In genomic region chr1:184999780-185000599, GRCm38 (mm10) we compare ENCODE assay signal across 8 mouse cellular contexts. TPM values are rescaled to one million over a fixed set of nuclear protein-coding genes. Genes with fewer than 3 reads are reported as not detected.
DNase-seq lines count a peak whose midpoint lies in the region; ATAC-seq and TF ChIP-seq lines count a peak whose summit lies in the region.

No protein-coding gene starts in this region.

- peak overlapping the region; percentile 83 for H3K4me3 ChIP-seq in cerebellum, adult 2 months (replicated peaks; ENCODE audit: insufficient read depth, low read depth, low read length)
- H3K4me3 ChIP-seq in forebrain, postnatal 0 days (ENCODE audit: low read depth, low read length), result peak overlapping the region; percentile 81
- H3K4me3 ChIP-seq in hindbrain, embryonic 13.5 days, result peak overlapping the region; percentile 96
- peak overlapping the region; percentile 81 for H3K4me3 ChIP-seq in midbrain, embryonic 13.5 days (replicated peaks)
- peak overlapping the region; percentile 83 for H3K4me3 ChIP-seq in stomach, embryonic 16.5 days (replicated peaks; ENCODE audit: low read length)

- ATAC-seq in forebrain, postnatal 0 days, result peak; percentile 84
- peak; percentile 70 for ATAC-seq in hindbrain, embryonic 13.5 days (ENCODE audit: low FRiP score)
- ATAC-seq in midbrain, embryonic 13.5 days, result peak; percentile 73
- peak; percentile 70; the same call in 1 of the 2 replicates for ATAC-seq in stomach, embryonic 16.5 days (ENCODE audit: insufficient read depth, low FRiP score)

- H3K9me3 ChIP-seq in forebrain, postnatal 0 days (ENCODE audit: low read length), result no peaks in the 10 kb centered on the region
- H3K9me3 ChIP-seq in hindbrain, embryonic 13.5 days, result no peaks in the 10 kb centered on the region
- no peaks in the 10 kb centered on the region for H3K9me3 ChIP-seq in midbrain, embryonic 13.5 days
- H3K9me3 ChIP-seq in stomach, embryonic 16.5 days (replicated peaks; ENCODE audit: control insufficient read depth, low read length), result no peaks in the 10 kb centered on the region

- H3K27ac ChIP-seq in cerebellum, adult 2 months (ENCODE audit: insufficient read depth, low read length), result peak overlapping the region; percentile 0; the same call in 1 of the 2 replicates
- peak overlapping the region; percentile 95 for H3K27ac ChIP-seq in forebrain, postnatal 0 days (ENCODE audit: low read depth, low read length)
- peak overlapping the region; percentile 95 for H3K27ac ChIP-seq in hindbrain, embryonic 13.5 days
- H3K27ac ChIP-seq in midbrain, embryonic 13.5 days, result peak overlapping the region; percentile 94
- peak overlapping the region; percentile 26; the same call in 1 of the 2 replicates for H3K27ac ChIP-seq in stomach, embryonic 16.5 days (ENCODE audit: low read length)

- intact Hi-C loops in left cerebral cortex, postnatal 14 days (cut with DNase I), result loop anchor here (5.0 kb wide), 2 partner anchors 93 to 187 kb away; no protein-coding TSS in a partner anchor

- 16% methylated on average over 65 of the region's 65 CpGs for WGBS in cerebellum, adult 2 months
- 3% methylated on average over 53 of the region's 65 CpGs for WGBS in forebrain, postnatal 0 days
- WGBS in hindbrain, embryonic 13.5 days, result 1% methylated on average over 23 of the region's 65 CpGs
- under 1% methylated on average over 33 of the region's 65 CpGs for WGBS in midbrain, embryonic 13.5 days
- WGBS in stomach, embryonic 16.5 days, result 2% methylated on average over 56 of the region's 65 CpGs

- peak overlapping the region; percentile 74 for H3K4me2 ChIP-seq in forebrain, postnatal 0 days (ENCODE audit: low read depth)
- H3K4me2 ChIP-seq in hindbrain, embryonic 13.5 days, result peak overlapping the region; percentile 61
- H3K4me2 ChIP-seq in midbrain, embryonic 13.5 days (replicated peaks), result peak overlapping the region; percentile 79
- peak overlapping the region; percentile 83 for H3K4me2 ChIP-seq in stomach, embryonic 16.5 days (ENCODE audit: low read depth, low read length)

- H3K36me3 ChIP-seq in forebrain, postnatal 0 days (ENCODE audit: insufficient read depth), result no peaks in the 10 kb centered on the region
- no peaks in the 10 kb centered on the region for H3K36me3 ChIP-seq in hindbrain, embryonic 13.5 days
- H3K36me3 ChIP-seq in midbrain, embryonic 13.5 days, result no peaks in the 10 kb centered on the region
- H3K36me3 ChIP-seq in stomach, embryonic 16.5 days (ENCODE audit: control insufficient read depth, insufficient read depth, low read length), result no peaks in the 10 kb centered on the region

- peaks cover 3% of the 10 kb centered on the region; the same call in 1 of the 2 replicates for H3K4me1 ChIP-seq in cerebellum, adult 2 months (ENCODE audit: control insufficient read depth, insufficient read depth, low read length)
- peaks cover 10% of the 10 kb centered on the region for H3K4me1 ChIP-seq in forebrain, postnatal 0 days (ENCODE audit: insufficient read depth)
- peaks cover 32% of the 10 kb centered on the region for H3K4me1 ChIP-seq in hindbrain, embryonic 13.5 days (replicated peaks)
- H3K4me1 ChIP-seq in midbrain, embryonic 13.5 days (replicated peaks), result peaks cover 32% of the 10 kb centered on the region
- peaks cover 7% of the 10 kb centered on the region for H3K4me1 ChIP-seq in stomach, embryonic 16.5 days (ENCODE audit: control insufficient read depth, insufficient read depth, low read length)

- peak overlapping the region; percentile 92 for H3K9ac ChIP-seq in forebrain, postnatal 0 days
- peak overlapping the region; percentile 99 for H3K9ac ChIP-seq in hindbrain, embryonic 13.5 days
- H3K9ac ChIP-seq in midbrain, embryonic 13.5 days (replicated peaks), result peak overlapping the region; percentile 97
- peak overlapping the region; percentile 93 for H3K9ac ChIP-seq in stomach, embryonic 16.5 days (ENCODE audit: low read length)

- TF ChIP-seq POLR2A in cerebellum, adult 2 months (IDR thresholded peaks at IDR 0.05; ENCODE audit: borderline replicate concordance, insufficient read depth, low read length), result peak; percentile 34; the same call in 1 of the 2 replicates

- TF ChIP-seq CTCF in cerebellum, adult 2 months (IDR thresholded peaks at IDR 0.05; ENCODE audit: borderline replicate concordance, insufficient read depth, low read depth, low read length), result no peak
- no peak for TF ChIP-seq CTCF in forebrain, postnatal 0 days (IDR thresholded peaks at IDR 0.05; ENCODE audit: low read depth)

- no peaks in the 10 kb centered on the region for H3K27me3 ChIP-seq in cerebellum, adult 2 months (ENCODE audit: control insufficient read depth, insufficient read depth, low read length)
- H3K27me3 ChIP-seq in forebrain, postnatal 0 days (ENCODE audit: insufficient read depth, low read length), result no peaks in the 10 kb centered on the region
- H3K27me3 ChIP-seq in hindbrain, embryonic 13.5 days, result no peaks in the 10 kb centered on the region
- H3K27me3 ChIP-seq in midbrain, embryonic 13.5 days, result no peaks in the 10 kb centered on the region
- H3K27me3 ChIP-seq in stomach, embryonic 16.5 days (ENCODE audit: control insufficient read depth, insufficient read depth, low read length), result no peaks in the 10 kb centered on the region

- DNase-seq in ZHBTc4 (ENCODE audit: low read depth, low spot score), result peak; percentile 64
- peak; percentile 72 to 74 for DNase-seq in cerebellum, adult 2 months
- peak; percentile 83 for DNase-seq in forebrain, postnatal 0 days
- DNase-seq in left cerebral cortex, postnatal 14 days (ENCODE audit: low spot score in 2 of 2), result peak; percentile 54 to 77
- DNase-seq in thymus, postnatal 0 days (ENCODE audit: low spot score), result no peak

RNA-seq across cellular contexts. Expression of gene Mark1, which starts 0.6 kb away (rescaled TPM):
- polyA plus RNA-seq in cerebellum, adult 2 months (2012; rRNA removed), result 31.0 and 32.2 TPM in 2 replicates
- 72.6 and 78.2 TPM in 2 replicates for total RNA-seq in forebrain, postnatal 0 days (2014; rRNA removed)
- polyA plus RNA-seq in forebrain, postnatal 0 days (2015; fragmentation: Nextera tagmentation; extraction: Ambion mirVana), result 11.5 and 14.3 TPM in 2 replicates
- 12.7 and 13.3 TPM in 2 replicates for polyA plus RNA-seq in hindbrain, embryonic 13.5 days (2015; fragmentation: Nextera tagmentation; extraction: Ambion mirVana)
- 100 to 1,000 TPM in 1 of 2 experiments, 10 to 100 TPM in 1; 94.4 to 104 TPM for total RNA-seq in left cerebral cortex, postnatal 14 days (2021)
- 13.0 TPM in 2 replicates for polyA plus RNA-seq in midbrain, embryonic 13.5 days (2015; fragmentation: Nextera tagmentation; extraction: Ambion mirVana)
- 1.5 and 1.8 TPM in 2 replicates for polyA plus RNA-seq in stomach, embryonic 16.5 days (2015; fragmentation: Nextera tagmentation; extraction: Ambion mirVana)
- polyA plus RNA-seq in thymus, postnatal 0 days (2015; fragmentation: Nextera tagmentation; extraction: Ambion mirVana), result 0.90 and 1.1 TPM in 2 replicates

Comparison
In these comparisons a context has a peak if more than half of its experiments do, and no peak if none do; other contexts are left out.
1. H3K27ac ChIP-seq: peak in every context shown above with its lines; median percentile 95 in forebrain, postnatal 0 days; 95 in hindbrain, embryonic 13.5 days; 94 in midbrain, embryonic 13.5 days; 26 in stomach, embryonic 16.5 days; 0 in cerebellum, adult 2 months.